Mouse (Mus musculus) myocyte (in vitro differentiated cells): ENCODE measurements around the gene Lpin3. TPM values are rescaled to one million over a fixed set of nuclear protein-coding genes. Genes with fewer than 3 reads are reported as not detected.
A peak's percentile ranks its signal among the peaks of the same experiment; 100 is the strongest.

Experiments
- H3K27me3 ChIP-seq: one replicate; pipeline ENCODE4 v1.6.1; 2011; ENCODE audit not compliant: control insufficient read depth, insufficient read depth, insufficient read length
- H3K36me3 ChIP-seq: one replicate; pipeline ENCODE4 v1.6.1; 2011; ENCODE audit not compliant: control insufficient read depth, insufficient read depth
- H3K4me2 ChIP-seq: one replicate; pipeline ENCODE4 v1.6.1; 2011; ENCODE audit warnings: low read depth, control low read depth
- H3K4me3 ChIP-seq: one replicate; pipeline ENCODE4 v1.5.1; 2011; ENCODE audit warnings: mild to moderate bottlenecking, control low read depth, moderate library complexity
- H3K79me2 ChIP-seq: one replicate; pipeline ENCODE4 v1.6.1; 2011; ENCODE audit not compliant: control insufficient read depth, insufficient read depth
- H3ac ChIP-seq: one replicate; pipeline ENCODE4 v1.6.1; 2011; ENCODE audit not compliant: control insufficient read depth, insufficient read length
- CEBPB ChIP-seq: IDR thresholded peaks from 2 replicates; pipeline ENCODE4 v1.6.1; 2011; ENCODE audit warnings: mild to moderate bottlenecking, moderate library complexity; ENCODE audit not compliant: poor library complexity, insufficient read depth, severe bottlenecking
- E2F4 ChIP-seq: IDR thresholded peaks from one replicate; pipeline ENCODE4 v1.6.1; 2011; ENCODE audit warnings: mild to moderate bottlenecking, control low read depth, moderate library complexity; ENCODE audit not compliant: insufficient read depth
- MAX ChIP-seq: IDR thresholded peaks from one replicate; pipeline ENCODE4 v1.6.1; 2011; ENCODE audit warnings: low read depth, mild to moderate bottlenecking, control low read depth
- MYOD1 ChIP-seq, 3 experiments: IDR thresholded peaks; one replicate each; pipeline ENCODE4 v1.6.1; 2011; ENCODE audit warnings: control low read depth in 2 of 3, low read depth in 2 of 3, mild to moderate bottlenecking in 2 of 3, moderate library complexity in 1 of 3; ENCODE audit not compliant: insufficient read length in 2 of 3, control insufficient read depth in 1 of 3
- MYOG ChIP-seq, 3 experiments: IDR thresholded peaks; one replicate each; pipeline ENCODE4 v1.6.1; 2011; ENCODE audit warnings: control low read depth in 2 of 3, low read depth in 2 of 3, mild to moderate bottlenecking in 2 of 3; ENCODE audit not compliant: insufficient read length in 2 of 3, control insufficient read depth in 1 of 3, insufficient read depth in 1 of 3
- POLR2A ChIP-seq: IDR thresholded peaks from one replicate; pipeline ENCODE4 v1.6.1; 2011; ENCODE audit warnings: low read depth, mild to moderate bottlenecking, control low read depth, moderate library complexity; ENCODE audit not compliant: insufficient read length
- POLR2AphosphoS2 ChIP-seq: IDR thresholded peaks from one replicate; pipeline ENCODE4 v1.6.1; 2011; ENCODE audit warnings: low read depth, control low read depth; ENCODE audit not compliant: insufficient read length
- REST ChIP-seq: IDR thresholded peaks from one replicate; pipeline ENCODE4 v1.6.1; 2011; ENCODE audit warnings: mild to moderate bottlenecking, control low read depth, moderate library complexity; ENCODE audit not compliant: insufficient read depth, insufficient read length
- SRF ChIP-seq: IDR thresholded peaks from one replicate; pipeline ENCODE4 v1.6.1; 2011; ENCODE audit warnings: low read depth; ENCODE audit not compliant: control insufficient read depth, insufficient read length
- TCF12 ChIP-seq: IDR thresholded peaks from one replicate; pipeline ENCODE4 v1.6.1; 2011; ENCODE audit warnings: mild to moderate bottlenecking, control low read depth; ENCODE audit not compliant: poor library complexity, insufficient read depth, severe bottlenecking
- TCF3 ChIP-seq: IDR thresholded peaks from one replicate; pipeline ENCODE4 v1.6.1; 2011; ENCODE audit warnings: low read depth, control low read depth; ENCODE audit not compliant: insufficient read length
- USF1 ChIP-seq: IDR thresholded peaks from one replicate; pipeline ENCODE4 v1.6.1; 2011; ENCODE audit warnings: low read depth, mild to moderate bottlenecking, control low read depth, moderate library complexity
- polyA plus RNA-seq: library from polyadenylated mRNA; unstranded; fragments of >200 nt; fragmentation: generic; extraction: Trizol; gene quantifications from one replicate; pipeline ENCODE4 v1.2.1, GENCODE M21; 2012; ENCODE audit warnings: missing spikeins

Gene Lpin3
- polyA plus RNA-seq, 1 experiment = 10.5 TPM

- Histone ChIP-seq H3K4me3 (no peak overlapping the region), H3K36me3 (no peaks in the 10 kb centered on the region), H3K27me3 (no peaks in the 10 kb centered on the region), H3ac (no peak overlapping the region), H3K79me2 (no peaks in the 10 kb centered on the region), H3K4me2 (no peak overlapping the region)
- TF ChIP-seq TCF3 = no peak
- TF ChIP-seq MYOD1 (IDR thresholded peaks at IDR 0.05; ENCODE audit: control insufficient read depth in 1 of 3, insufficient read length in 2 of 3, low read depth in 2 of 3) = no peak
- no peak for TF ChIP-seq TCF12
- no peak for TF ChIP-seq REST
- no peak for TF ChIP-seq POLR2AphosphoS2
- no peak for TF ChIP-seq SRF
- no peak for TF ChIP-seq CEBPB
- TF ChIP-seq POLR2A = no peak
- TF ChIP-seq MAX = no peak
- TF ChIP-seq MYOG (IDR thresholded peaks at IDR 0.05; ENCODE audit: control insufficient read depth in 1 of 3, insufficient read depth in 1 of 3, insufficient read length in 2 of 3, low read depth in 2 of 3) = no peak
- no peak for TF ChIP-seq USF1
- TF ChIP-seq E2F4 = no peak
These were observed 53.4 kb downstream of the Lpin3 start for GRCm38 (mm10) chr2:160933890-160934289.

GRCm38 (mm10) chr2:160934451-160934850 lies 54.0 kb downstream of the Lpin3 start:
- TF ChIP-seq SRF (no peak), USF1 (no peak), REST (no peak), TCF3 (no peak), POLR2AphosphoS2 (no peak)
- Histone ChIP-seq H3K4me2 (no peak overlapping the region), H3K79me2 (no peaks in the 10 kb centered on the region), H3K27me3 (no peaks in the 10 kb centered on the region), H3K36me3 (no peaks in the 10 kb centered on the region), H3K4me3 (no peak overlapping the region), H3ac (no peak overlapping the region)

GRCm38 (mm10) chr2:160940930-160941709 lies 60.6 kb downstream of the Lpin3 start:
- H3K4me3 ChIP-seq = no peak overlapping the region
- TF ChIP-seq MYOD1 (IDR thresholded peaks at IDR 0.05; ENCODE audit: control insufficient read depth in 1 of 3, insufficient read length in 2 of 3, low read depth in 2 of 3) (peak; percentile 97 to 100 (median 100)), MAX (no peak), POLR2AphosphoS2 (no peak), TCF3 (peak; percentile 91), POLR2A (no peak), E2F4 (no peak), SRF (no peak), REST (no peak), TCF12 (peak; percentile 54), MYOG (IDR thresholded peaks at IDR 0.05; ENCODE audit: control insufficient read depth in 1 of 3, insufficient read depth in 1 of 3, insufficient read length in 2 of 3, low read depth in 2 of 3) (peak in 1 of 3 experiments; percentile 73), CEBPB (no peak), USF1 (no peak)

GRCm38 (mm10) chr2:160942443-160942842 lies 62.0 kb downstream of the Lpin3 start:
- Histone ChIP-seq H3K4me2 (no peak overlapping the region), H3ac (no peak overlapping the region), H3K36me3 (no peaks in the 10 kb centered on the region), H3K4me3 (no peak overlapping the region), H3K27me3 (no peaks in the 10 kb centered on the region), H3K79me2 (no peaks in the 10 kb centered on the region)
- TF ChIP-seq MYOD1 (IDR thresholded peaks at IDR 0.05; ENCODE audit: control insufficient read depth in 1 of 3, insufficient read length in 2 of 3, low read depth in 2 of 3) = peak in 1 of 3 experiments; percentile 13
- no peak for TF ChIP-seq POLR2AphosphoS2

More at GRCm38 (mm10) chr2:160940930-160941709, 60.6 kb downstream of the Lpin3 start:
- Histone ChIP-seq H3K4me2 (peak overlapping the region; percentile 54), H3K79me2 (no peaks in the 10 kb centered on the region), H3ac (no peak overlapping the region), H3K27me3 (no peaks in the 10 kb centered on the region), H3K36me3 (no peaks in the 10 kb centered on the region)

GRCm38 (mm10) chr2:160951595-160951994 lies 71.1 kb downstream of the Lpin3 start:
- TF ChIP-seq TCF3 = no peak
- peaks cover 20% of the 10 kb centered on the region for H3K36me3 ChIP-seq
- no peak overlapping the region for H3ac ChIP-seq
- H3K4me3 ChIP-seq = no peak overlapping the region
- no peaks in the 10 kb centered on the region for H3K27me3 ChIP-seq
- no peak overlapping the region for H3K4me2 ChIP-seq
- no peaks in the 10 kb centered on the region for H3K79me2 ChIP-seq
